Mouse (Mus musculus) kidney, postnatal 14 days (tissue): ENCODE measurements around the gene Alg6.
A peak's percentile ranks its signal among the peaks of the same experiment; 100 is the strongest.

Experiments
- DNase-seq: peaks from one replicate; pipeline ENCODE4 v3.0.0; 2022; ENCODE audit warnings: mixed read lengths

Alg6 gene

DNA sequence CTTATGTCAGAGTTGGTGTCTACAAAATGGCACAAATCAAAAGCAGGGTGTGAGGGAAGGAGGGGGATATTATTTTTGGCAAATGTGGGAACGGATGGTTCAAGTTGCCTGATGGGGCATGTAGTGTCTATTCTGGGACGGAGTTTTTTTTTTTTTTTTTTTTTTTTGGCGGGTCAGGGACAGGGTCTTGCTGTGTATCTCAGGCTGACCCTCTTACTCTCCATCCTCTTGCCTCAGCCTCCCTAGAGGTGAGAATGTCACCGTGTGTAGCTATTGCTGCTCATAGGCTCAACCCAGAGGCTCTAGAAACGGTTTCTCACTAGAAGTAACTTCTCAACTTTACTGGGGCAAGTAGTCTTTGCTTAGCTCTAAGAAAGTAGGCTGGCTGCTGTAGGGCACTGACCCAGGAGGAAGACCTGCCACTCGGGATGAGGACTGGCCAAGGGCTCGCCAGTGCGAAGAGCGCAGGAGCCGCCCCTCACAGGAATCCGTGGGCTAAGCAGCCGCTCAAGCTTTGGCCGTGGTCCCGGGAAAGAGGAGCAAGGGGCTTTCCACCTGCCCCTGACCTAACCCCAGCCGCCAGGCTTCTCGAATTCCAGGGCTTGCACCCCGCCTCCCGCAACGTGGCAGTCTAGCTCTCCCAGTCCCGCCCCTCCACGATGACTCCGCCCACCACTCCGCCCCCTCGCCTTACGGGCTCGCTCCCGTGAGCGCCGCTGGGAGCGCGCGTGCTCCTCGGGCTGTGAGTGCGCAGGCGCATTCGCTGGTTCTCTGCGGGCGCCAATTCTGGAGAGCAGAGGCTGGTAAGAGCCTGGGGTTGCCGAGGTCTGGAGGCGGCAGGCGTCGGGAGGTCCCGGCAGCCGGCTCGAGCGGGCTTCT, at the start of gene Alg6:
Alg6 (plus strand) TSS at position 761 of the 879 bp plus-strand sequence.
- DNase-seq: peak; percentile 97

DNA sequence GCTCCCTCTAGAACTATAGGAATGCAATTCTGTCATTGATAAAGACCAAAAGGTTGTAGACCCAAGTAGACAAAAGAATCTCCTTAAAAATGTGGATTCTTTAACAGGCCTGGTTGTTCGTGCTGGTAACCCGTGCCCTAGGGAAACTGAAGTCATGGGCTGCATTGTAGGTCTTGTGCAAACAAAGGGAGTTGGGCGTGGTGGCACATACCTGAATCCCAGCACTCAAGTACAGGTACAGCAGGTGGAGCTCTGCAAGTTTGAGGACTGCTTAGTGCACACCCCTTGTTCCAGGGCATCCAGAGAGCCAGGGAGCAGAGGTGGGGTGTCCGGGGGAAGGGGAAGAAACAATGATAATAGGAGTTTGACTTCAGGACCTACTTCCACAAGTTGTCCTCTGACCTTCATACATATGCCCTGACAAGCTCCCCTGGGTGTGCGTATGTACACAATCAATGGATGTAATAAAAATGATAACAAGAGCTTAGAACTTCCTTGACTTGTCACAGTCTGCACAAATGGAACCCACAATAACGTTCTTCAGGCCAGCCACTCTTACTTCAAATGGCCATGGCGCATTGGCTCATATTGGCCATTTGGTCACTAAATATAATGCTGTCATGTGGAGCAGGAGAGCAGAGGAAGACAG, 45.1 kb upstream of the Alg6 start:
- DNase-seq: no peak

DNA sequence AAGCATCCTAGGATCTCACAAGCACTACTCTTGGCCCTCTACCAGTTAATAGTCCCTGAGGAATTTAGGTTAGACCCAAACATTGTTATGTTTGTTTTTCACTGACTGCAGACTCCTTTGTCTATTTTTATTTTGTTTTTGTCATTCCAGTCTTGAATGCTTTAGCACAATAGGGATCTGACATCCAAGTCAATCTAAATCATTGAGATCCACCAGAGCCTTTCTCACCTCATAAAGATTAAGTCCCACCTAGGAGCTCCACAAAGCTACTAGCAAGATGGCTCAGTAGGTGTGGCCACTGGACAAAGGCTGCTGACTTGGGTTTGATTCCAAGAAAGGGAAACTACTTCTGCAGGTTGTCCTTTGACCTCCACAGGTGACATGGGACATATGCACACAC, 40.3 kb upstream of the Alg6 start:
- no peak for DNase-seq

DNA sequence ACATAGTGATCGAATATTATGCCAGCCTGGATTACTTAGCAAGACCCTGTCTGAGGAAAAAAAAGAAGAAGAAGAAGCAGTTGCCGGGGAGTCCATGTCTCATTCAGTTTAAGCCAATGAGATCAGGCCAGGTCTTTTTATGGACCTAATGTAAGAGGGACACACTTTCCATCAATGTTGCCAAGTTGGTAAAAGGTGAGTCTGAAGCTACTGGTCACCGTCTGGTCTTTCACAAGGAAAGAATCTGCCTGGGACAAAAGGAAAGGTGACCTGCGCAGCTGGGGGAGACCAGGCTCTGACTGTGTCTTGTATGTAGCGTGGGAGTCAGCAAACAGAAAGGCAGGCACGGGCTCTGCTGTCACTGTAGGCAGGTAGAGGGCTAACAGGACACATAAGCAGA, 31.5 kb upstream of the Alg6 start:
- DNase-seq: no peak

DNA sequence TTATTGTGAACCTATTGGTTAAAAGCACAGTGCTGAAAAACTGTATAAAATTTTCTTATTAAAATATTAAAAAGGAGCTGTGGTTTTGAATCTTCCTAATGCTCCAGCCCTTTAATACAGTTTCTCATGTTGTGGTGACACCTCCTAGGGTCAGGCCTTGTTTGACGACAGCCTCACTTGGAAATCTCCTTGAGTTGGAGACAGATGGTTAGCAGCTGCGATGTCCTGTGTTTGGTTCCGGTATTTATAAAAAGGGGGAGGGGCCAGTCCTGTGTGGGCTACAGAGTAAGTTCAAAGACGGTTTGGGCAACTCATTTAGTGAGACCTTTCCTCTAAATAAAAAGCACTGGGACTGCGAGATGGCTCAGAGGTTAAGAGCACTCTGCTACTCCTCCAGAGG, 29.2 kb upstream of the Alg6 start:
- no peak for DNase-seq

DNA sequence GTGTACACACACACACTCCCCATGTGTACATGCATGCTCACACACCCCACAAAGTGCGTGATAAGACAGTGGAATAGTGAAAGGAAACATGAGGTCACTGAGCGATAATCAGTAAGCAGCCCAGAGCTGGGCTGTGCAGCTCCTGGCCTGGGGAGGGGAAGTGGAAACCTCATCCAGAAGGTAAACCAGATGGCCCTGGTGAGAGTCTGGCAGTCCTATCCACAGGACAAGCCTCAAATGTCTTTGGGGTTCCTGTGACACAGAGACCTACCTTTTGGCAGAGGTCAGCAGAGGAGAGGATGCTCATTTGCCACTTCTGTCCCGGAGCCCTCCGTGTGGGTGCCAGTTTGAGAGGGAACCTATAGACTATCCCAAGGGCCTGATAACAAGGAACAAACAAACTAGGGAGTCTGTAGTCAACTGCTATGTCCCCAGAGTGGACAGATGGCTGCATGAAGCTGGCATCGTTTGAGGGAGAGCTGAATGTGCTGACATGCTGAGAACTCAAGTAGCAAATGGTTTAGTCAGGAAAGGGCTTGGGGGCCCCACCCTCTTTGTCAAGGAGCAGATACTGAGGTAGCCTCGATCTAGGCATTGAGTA, 2.8 kb upstream of the Alg6 start:
- DNase-seq: no peak

DNA sequence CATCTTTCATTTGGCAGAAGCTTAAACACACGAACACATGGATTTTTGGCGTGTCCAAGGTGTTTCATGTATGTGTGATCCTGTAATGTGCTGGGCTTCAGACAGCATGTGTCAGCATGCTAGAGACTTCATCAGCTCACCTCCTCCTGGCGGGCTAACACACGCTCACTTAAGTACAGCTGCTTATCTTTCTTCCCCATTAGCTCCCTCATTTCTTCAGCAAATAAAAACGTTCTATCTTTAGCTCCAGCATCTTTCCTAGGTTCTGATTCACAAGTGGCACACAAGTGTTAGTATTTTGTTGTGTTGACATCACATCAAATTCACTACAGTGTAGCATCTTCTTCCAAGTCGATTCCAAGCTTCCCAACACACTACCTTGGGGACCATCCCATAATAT, 1.5 kb upstream of the Alg6 start:
- DNase-seq: no peak

DNA sequence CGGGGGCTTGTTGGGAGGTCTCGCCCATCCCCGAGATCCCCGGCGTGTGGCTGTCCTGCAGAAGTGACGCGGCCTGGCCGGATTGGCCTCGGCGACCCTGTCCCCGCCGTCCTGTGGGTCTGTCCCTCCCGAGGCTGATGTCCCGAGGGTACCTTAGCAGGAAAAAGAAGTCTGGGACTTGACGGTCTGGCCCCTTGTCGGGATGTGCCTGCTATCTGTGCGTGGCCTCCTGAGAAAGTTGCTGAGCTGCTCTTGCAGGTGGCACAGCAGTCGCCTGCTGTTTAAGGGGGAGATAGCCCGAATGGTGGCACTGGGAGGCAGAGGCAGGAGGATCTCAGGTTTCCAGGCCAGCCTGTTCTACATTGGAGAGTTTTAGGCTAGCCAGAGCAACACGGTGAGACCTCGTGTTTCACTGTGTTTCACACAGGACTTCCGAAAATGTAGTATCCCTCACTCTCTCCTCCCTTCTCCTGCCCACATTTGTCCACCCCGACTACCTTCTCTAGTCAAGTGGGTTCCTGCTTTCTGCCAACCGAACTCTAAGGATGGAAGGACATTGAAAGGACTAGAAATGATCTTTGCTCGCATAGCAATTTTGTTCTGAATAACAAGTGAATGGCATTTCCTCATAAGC, 436 bp downstream of the Alg6 start:
- DNase-seq: no peak

DNA sequence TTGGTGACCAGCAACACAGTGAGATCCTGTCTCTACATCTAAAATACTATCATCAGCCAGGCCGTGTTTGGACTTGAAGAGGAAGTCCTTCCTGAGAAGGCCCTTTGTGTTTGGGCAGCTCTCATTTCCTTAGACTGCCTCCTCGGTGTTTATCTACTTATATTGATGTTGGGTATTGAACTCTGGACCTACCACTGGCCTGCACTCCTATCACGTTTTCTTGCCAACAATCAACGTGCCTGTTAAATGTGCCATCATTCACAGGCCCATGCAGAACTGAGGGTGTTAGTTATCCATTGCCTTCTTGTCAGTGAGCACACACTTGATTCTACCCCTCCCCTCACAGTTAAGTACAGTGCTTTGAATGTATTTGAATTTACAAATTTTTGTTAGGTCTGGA, 2.4 kb downstream of the Alg6 start:
- DNase-seq: no peak

DNA sequence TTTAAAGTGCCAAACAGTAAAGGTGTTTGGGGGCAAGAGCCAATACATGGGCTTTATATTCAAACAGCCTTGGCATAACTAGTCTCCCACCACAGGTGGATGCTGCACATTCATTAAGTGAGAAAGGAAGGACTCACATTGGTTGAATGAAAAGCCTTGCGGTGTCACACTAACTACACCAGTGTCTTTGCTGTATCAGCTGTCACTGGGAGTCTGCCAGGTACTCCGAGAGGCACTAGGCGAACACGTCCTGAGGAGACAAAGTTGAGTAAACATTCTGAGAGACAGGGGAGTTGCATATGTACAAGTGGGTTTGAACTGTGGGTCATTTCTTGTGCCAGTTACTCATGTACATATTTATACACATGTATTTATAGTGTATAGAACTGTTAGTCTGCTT, 8.9 kb downstream of the Alg6 start:
- no peak for DNase-seq

DNA sequence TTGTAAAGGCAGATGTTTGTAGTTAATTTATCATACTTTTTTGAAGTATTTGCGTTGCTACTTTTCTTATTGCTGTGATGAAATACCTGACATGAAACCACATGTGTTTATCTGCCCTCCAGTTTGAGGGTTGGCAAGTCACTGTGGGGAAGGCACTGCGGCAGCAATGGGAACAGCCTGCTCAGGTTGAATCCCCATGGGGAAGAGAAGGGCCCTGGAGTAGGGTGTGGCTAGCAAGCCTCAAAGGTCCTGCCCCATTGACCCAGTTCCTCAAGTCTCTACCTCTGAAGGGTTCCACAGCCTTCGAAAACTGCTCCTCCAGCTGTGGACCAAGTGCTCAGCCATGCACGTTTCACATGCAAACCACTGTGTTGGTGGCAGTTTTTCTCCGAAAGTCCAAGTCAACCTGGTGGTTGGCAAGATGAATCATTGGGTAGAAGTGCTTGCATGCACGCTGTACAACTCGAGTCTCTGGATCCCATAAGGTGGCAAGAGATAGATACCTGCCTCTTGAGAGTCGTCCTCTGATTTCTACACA, 10.5 kb downstream of the Alg6 start:
- no peak for DNase-seq

DNA sequence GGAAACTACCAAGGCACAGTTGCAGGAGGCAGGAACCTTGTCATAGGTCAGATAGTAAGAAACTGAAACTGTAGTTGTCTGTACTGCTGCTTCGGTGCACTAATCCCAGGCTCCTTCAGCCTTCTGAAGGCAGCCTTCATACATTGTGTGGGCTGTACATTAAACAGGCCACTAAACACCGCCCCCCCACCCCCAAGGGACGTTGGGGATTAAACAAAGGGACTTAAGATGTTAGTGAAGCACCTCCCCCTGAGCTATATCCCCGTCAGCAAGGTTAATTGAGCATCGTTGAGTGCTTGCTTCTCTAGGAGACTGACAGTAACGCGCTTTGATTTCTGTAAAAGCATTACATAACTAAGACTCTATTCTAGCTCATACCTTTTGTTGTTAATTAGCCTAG, 24.4 kb downstream of the Alg6 start:
- no peak for DNase-seq

DNA sequence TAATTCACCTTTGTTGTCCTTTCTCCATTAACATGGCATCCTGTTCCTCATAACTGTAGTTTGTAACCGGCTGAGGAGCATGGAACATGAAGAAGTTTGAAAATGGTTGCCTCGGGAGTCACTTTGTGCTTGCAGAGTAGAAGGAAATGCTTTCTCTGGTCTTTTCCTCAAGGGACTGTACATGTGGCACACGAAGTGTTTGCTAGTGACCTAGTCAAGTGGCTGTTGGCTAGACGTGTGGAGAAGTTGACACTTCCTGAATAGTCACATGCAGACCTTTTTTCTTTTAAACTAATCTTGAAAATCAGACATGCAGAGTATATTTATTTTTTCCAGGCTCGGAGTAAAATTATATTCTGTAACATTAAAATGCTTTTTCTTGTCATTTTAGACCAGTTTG, 37.0 kb downstream of the Alg6 start:
- no peak for DNase-seq

DNA sequence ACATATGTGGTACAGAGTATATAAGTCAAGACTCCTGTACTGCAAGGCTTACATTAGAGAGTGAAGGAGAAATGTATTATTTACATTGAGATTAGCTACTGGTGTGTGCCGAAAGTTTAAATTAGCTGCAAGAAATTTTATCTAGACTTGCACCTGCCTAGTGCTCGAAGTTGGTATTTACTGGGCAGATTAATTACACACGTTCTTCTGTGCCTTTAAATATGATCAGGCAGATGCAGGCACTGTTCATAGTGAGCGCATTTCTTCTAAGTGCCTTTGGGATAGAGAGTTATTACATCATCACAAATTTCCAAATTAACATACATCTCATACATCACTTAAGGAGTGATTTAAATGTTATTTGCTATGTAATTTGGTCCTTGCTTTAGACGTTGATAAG, 50.8 kb downstream of the Alg6 start:
- no peak for DNase-seq

DNA sequence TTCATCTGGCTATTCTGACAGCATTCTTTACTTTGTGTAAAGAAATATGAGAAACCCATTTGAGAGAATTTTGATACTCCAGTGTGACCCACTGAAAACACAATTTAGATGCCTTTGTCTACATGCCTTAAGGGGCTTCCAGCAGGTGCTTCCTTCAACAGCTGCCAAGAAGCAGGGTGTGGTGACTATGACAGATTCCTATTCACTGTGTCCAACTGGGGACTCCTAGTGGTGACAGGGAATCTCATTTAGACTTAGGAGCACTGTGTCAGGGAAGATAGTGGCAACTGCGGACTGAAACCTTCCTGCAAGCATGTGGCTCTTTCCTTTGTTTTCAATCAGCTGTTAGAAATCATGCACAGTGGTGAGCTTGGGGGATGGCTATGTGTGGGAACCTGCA, 51.3 kb downstream of the Alg6 start:
- DNase-seq: peak; percentile 50

DNA sequence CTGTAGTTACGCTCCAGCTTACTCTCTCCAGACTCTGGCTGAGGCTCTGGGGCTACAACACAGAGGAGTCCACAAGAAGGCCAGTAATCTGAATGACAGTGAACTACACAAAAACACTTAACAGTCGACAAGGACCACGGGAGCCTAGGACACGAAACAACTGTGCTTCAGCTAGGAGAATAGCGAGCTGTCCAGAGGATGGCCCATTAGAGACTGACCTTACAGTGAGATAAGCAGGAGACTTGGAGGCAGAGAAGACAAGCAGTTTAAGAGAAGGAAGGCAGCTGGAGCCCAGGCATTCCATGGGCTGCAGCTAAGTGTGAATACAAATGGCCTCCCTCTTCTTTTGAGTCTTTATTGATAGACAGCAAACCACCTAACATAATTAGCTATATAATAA, 55.1 kb downstream of the Alg6 start:
- DNase-seq: peak; percentile 53

DNA sequence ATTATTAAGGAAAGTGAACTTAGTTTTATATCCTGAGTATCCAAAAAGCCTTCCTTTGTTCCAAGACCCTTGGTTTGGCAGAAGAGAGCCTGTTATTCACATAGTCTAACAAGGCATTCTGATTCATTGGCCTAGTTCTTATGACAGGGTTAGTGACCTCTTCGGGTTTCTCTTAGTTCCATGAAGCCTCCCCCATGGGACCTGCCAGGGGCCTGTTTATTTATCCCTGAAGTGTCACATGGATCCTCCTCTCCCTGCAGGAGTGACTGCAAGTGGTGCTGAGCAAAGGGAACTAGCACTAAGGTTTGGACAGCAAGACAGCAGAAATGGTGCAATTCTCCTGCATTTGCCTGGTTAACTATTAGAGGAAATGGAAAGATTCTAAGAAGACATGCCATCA, 57.6 kb downstream of the Alg6 start:
- DNase-seq: peak; percentile 33

DNA sequence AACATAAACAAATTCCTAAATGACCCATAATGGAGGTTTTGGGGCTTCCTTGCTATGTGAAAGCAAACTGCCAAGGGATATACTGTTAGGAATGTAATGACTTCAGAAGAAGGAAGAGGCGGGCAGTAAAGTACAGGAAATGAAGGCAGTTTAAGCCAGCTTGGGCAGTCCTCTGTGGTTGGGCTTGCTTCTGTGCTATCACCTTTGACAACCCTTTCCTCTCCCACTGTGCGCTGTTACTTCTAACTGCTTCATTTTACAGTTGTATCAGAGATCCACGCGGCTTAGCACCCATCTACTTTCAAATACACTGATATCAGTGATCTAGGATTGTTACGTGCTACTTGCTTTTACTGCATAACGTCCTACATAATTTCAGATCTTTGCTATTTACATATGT, 76.9 kb downstream of the Alg6 start:
- DNase-seq: no peak
